Mouse (Mus musculus): ENCODE results near the gene Vamp5.
A peak's percentile ranks its signal among the peaks of the same experiment; 100 is the strongest.

The Vamp5 gene

GRCm38 (mm10) chr6:72380131-72380770, at the start of gene Vamp5:
TSS of gene Vamp5 (minus strand) at chr6:72380468.
- peak; percentile 83 for DNase-seq (ENCODE audit: low spot score)

GRCm38 (mm10) chr6:72429061-72429842, 49.0 kb upstream of the Vamp5 start:
- DNase-seq (ENCODE audit: low spot score), result no peak

- peak; percentile 69 for DNase-seq (ENCODE audit: low spot score)
Measured at GRCm38 (mm10) chr6:72428036-72428435, 47.8 kb upstream of the Vamp5 start.

GRCm38 (mm10) chr6:72425646-72426045, 45.4 kb upstream of the Vamp5 start:
- no peak for DNase-seq (ENCODE audit: low spot score)

- DNase-seq (ENCODE audit: low spot score), result no peak
Measured at GRCm38 (mm10) chr6:72420901-72421300, 40.6 kb upstream of the Vamp5 start.

- no peak for DNase-seq (ENCODE audit: low spot score)
Measured at GRCm38 (mm10) chr6:72419806-72420205, 39.5 kb upstream of the Vamp5 start.

- DNase-seq (ENCODE audit: low spot score), result peak; percentile 48
Measured at GRCm38 (mm10) chr6:72418279-72418678, 38.0 kb upstream of the Vamp5 start.

- DNase-seq (ENCODE audit: low spot score), result no peak
Measured at GRCm38 (mm10) chr6:72415964-72416772, 35.9 kb upstream of the Vamp5 start.

GRCm38 (mm10) chr6:72415181-72415580, 34.9 kb upstream of the Vamp5 start:
- DNase-seq (ENCODE audit: low spot score), result no peak

- peak; percentile 89 for DNase-seq (ENCODE audit: low spot score)
Measured at GRCm38 (mm10) chr6:72414076-72414756, 33.9 kb upstream of the Vamp5 start, which contains the start of gene Ggcx. TSS of gene Ggcx (plus strand) at chr6:72414308.

GRCm38 (mm10) chr6:72410518-72410917, 30.2 kb upstream of the Vamp5 start:
- no peak for DNase-seq (ENCODE audit: low spot score)

- no peak for DNase-seq (ENCODE audit: low spot score)
Measured at GRCm38 (mm10) chr6:72410003-72410402, 29.7 kb upstream of the Vamp5 start.

GRCm38 (mm10) chr6:72409567-72409966, 29.3 kb upstream of the Vamp5 start:
- peak; percentile 81 for DNase-seq (ENCODE audit: low spot score)

GRCm38 (mm10) chr6:72407119-72407518, 26.9 kb upstream of the Vamp5 start:
- peak; percentile 90 for DNase-seq (ENCODE audit: low spot score)

GRCm38 (mm10) chr6:72405356-72405755, 25.1 kb upstream of the Vamp5 start:
- no peak for DNase-seq (ENCODE audit: low spot score)

- peak; percentile 77 for DNase-seq (ENCODE audit: low spot score)
Measured at GRCm38 (mm10) chr6:72401875-72402274, 21.6 kb upstream of the Vamp5 start.

GRCm38 (mm10) chr6:72399967-72400366, 19.7 kb upstream of the Vamp5 start:
- no peak for DNase-seq (ENCODE audit: low spot score)

GRCm38 (mm10) chr6:72396837-72397251, 16.6 kb upstream of the Vamp5 start:
- no peak for DNase-seq (ENCODE audit: low spot score)

- DNase-seq (ENCODE audit: low spot score), result no peak
Measured at GRCm38 (mm10) chr6:72392341-72392740, 12.1 kb upstream of the Vamp5 start.

GRCm38 (mm10) chr6:72390795-72391521, 10.7 kb upstream of the Vamp5 start:
- peak; percentile 65 for DNase-seq (ENCODE audit: low spot score)
